Mouse (Mus musculus) retina, embryonic 14.5 days (tissue): ENCODE data around the gene Wfdc13.

Experiments used
- DNase-seq: peaks from one replicate; pipeline ENCODE4 v3.0.0-alpha.2; 2015; ENCODE audit warnings: low spot score

Gene Wfdc13

GRCm38 (mm10) chr2:164684807-164685206 lies at the start of gene Wfdc13:
Gene Wfdc13 (plus strand): TSS chr2:164685107.
- DNase-seq = no peak

GRCm38 (mm10) chr2:164635266-164635665 lies 49.6 kb upstream of the Wfdc13 start:
- DNase-seq = peak; percentile 16

GRCm38 (mm10) chr2:164638696-164639095 lies 46.2 kb upstream of the Wfdc13 start, which contains the start of gene Wfdc16:
Gene Wfdc16 (minus strand): TSS chr2:164638796.
- DNase-seq = no peak

- DNase-seq = peak; percentile 2
These were observed 43.8 kb upstream of the Wfdc13 start for GRCm38 (mm10) chr2:164641129-164641528.

- DNase-seq = no peak
These were observed 42.8 kb upstream of the Wfdc13 start for GRCm38 (mm10) chr2:164641881-164642673.

- DNase-seq = peak; percentile 71
These were observed 29.0 kb upstream of the Wfdc13 start, which contains the start of gene Wfdc10 for GRCm38 (mm10) chr2:164655858-164656257. Gene Wfdc10 (plus strand): TSS chr2:164656046.

- DNase-seq = no peak
These were observed 28.4 kb upstream of the Wfdc13 start, which contains the start of gene Wfdc9 for GRCm38 (mm10) chr2:164656483-164656882. Gene Wfdc9 (minus strand): TSS chr2:164656583.

GRCm38 (mm10) chr2:164664851-164665250 lies 20.1 kb upstream of the Wfdc13 start:
- DNase-seq = no peak

- DNase-seq = no peak
These were observed 14.6 kb upstream of the Wfdc13 start for GRCm38 (mm10) chr2:164670261-164670660.

- no peak for DNase-seq
These were observed 14.0 kb upstream of the Wfdc13 start for GRCm38 (mm10) chr2:164670938-164671337.

GRCm38 (mm10) chr2:164673987-164674386 lies 10.9 kb upstream of the Wfdc13 start, which contains the start of gene Wfdc11:
Gene Wfdc11 (minus strand): TSS chr2:164674087.
- no peak for DNase-seq

- DNase-seq = no peak
These were observed 8.8 kb upstream of the Wfdc13 start for GRCm38 (mm10) chr2:164676103-164676502.

GRCm38 (mm10) chr2:164676916-164677685 lies 7.8 kb upstream of the Wfdc13 start:
- no peak for DNase-seq

- DNase-seq = peak; percentile 72
These were observed 5.9 kb upstream of the Wfdc13 start for GRCm38 (mm10) chr2:164678848-164679625.

GRCm38 (mm10) chr2:164679906-164680305 lies 5.0 kb upstream of the Wfdc13 start:
- no peak for DNase-seq

GRCm38 (mm10) chr2:164698201-164698600 lies 13.3 kb downstream of the Wfdc13 start, which contains the start of gene Spint4:
Gene Spint4 (plus strand): TSS chr2:164698501.
- DNase-seq = no peak

GRCm38 (mm10) chr2:164700959-164701358 lies 16.1 kb downstream of the Wfdc13 start:
- no peak for DNase-seq

GRCm38 (mm10) chr2:164701761-164702160 lies 16.9 kb downstream of the Wfdc13 start:
- DNase-seq = no peak

GRCm38 (mm10) chr2:164704235-164704634 lies 19.3 kb downstream of the Wfdc13 start:
- DNase-seq = no peak

- DNase-seq = no peak
These were observed 20.4 kb downstream of the Wfdc13 start for GRCm38 (mm10) chr2:164705328-164705727.

- DNase-seq = no peak
These were observed 21.1 kb downstream of the Wfdc13 start for GRCm38 (mm10) chr2:164705991-164706390.

GRCm38 (mm10) chr2:164715005-164715404 lies 30.1 kb downstream of the Wfdc13 start, which contains the start of gene Spint5:
Gene Spint5 (plus strand): TSS chr2:164715305.
- no peak for DNase-seq
